Mouse (Mus musculus): Measurements from ENCODE around the gene Hs6st2. TPM values are rescaled to one million over a fixed set of nuclear protein-coding genes. Genes with fewer than 3 reads are reported as not detected.

Gene Hs6st2
- polyA plus RNA-seq, 1 experiment, result 0.17 TPM

- no peak for DNase-seq (ENCODE audit: low read depth, low spot score)
These were observed 284.2 kb downstream of the Hs6st2 start for GRCm38 (mm10) chrX:51397457-51397856.

GRCm38 (mm10) chrX:51374670-51375069, 307.0 kb downstream of the Hs6st2 start:
- peak; percentile 11 for DNase-seq (ENCODE audit: low read depth, low spot score)
- WGBS, result 11% methylated on average over 5 of the region's 5 CpGs

- 33% methylated on average over 5 of the region's 5 CpGs for WGBS
- no peak for DNase-seq (ENCODE audit: low read depth, low spot score)
These were observed 309.0 kb downstream of the Hs6st2 start for GRCm38 (mm10) chrX:51372477-51373239.

- 70% methylated on average over 1 of the region's 1 CpGs for WGBS
- no peak for DNase-seq (ENCODE audit: low read depth, low spot score)
These were observed 332.0 kb downstream of the Hs6st2 start for GRCm38 (mm10) chrX:51349682-51350081.

- DNase-seq (ENCODE audit: low read depth, low spot score), result no peak
- WGBS, result 54% methylated on average over 3 of the region's 3 CpGs
These were observed 338.1 kb downstream of the Hs6st2 start for GRCm38 (mm10) chrX:51343595-51343994.

Other genes starting within 250 kb of the Hs6st2 start
- not detected in 2 replicates for gene Usp26, start 119.4 kb upstream of the Hs6st2 start, polyA plus RNA-seq (2012; rRNA removed)

Measured in large intestine, adult 2 months (tissue).